Mouse (Mus musculus): ENCODE data around the gene Nagpa.
"Not testable (repeated sequence)": the region's sequence is repeated elsewhere in the genome, so short reads cannot be mapped to it uniquely, and the experiment has no call there.

GRCm38 (mm10) chr16:5228103-5228502 is 24.3 kb upstream of the Nagpa start:
- TF ChIP-seq POLR2A (IDR thresholded peaks at IDR 0.05; ENCODE audit: insufficient read length, low read depth); TCF12 (IDR thresholded peaks at IDR 0.05; ENCODE audit: insufficient read depth, poor library complexity, severe bottlenecking); SRF (IDR thresholded peaks at IDR 0.05; ENCODE audit: control insufficient read depth, insufficient read length, low read depth); MYOD1 (IDR thresholded peaks at IDR 0.05; ENCODE audit: control insufficient read depth in 1 of 3, insufficient read length in 2 of 3, low read depth in 2 of 3); USF1 (IDR thresholded peaks at IDR 0.05; ENCODE audit: low read depth): not testable (repeated sequence)
